Mouse (Mus musculus): ENCODE results near the gene Gm20855.
"Not testable (repeated sequence)": the region's sequence is repeated elsewhere in the genome, so short reads cannot be mapped to it uniquely, and the experiment has no call there.

Gene Gm20855

GRCm38 (mm10) chrY:35131733-35132132 is at the start of gene Gm20855:
Gene Gm20855, minus strand, starts transcription at chrY:35131833.
- DNase-seq (ENCODE audit: low spot score), result not testable (repeated sequence)
